Mouse (Mus musculus) heart, postnatal 0 days (tissue): ENCODE data around the gene Pcx.

Source experiments
- CTCF ChIP-seq: IDR thresholded peaks from 2 replicates; pipeline ENCODE4 v1.5.1; 2016; ENCODE audit warnings: antibody characterized with exemption, control low read depth, low read depth
- EP300 ChIP-seq: IDR thresholded peaks from 2 replicates; pipeline ENCODE4 v1.6.1; 2016; ENCODE audit warnings: antibody characterized with exemption, low read depth

- peak; percentile 30; the same call in 1 of the 2 replicates for TF ChIP-seq CTCF
- TF ChIP-seq EP300, result no peak
Observed at GRCm38 (mm10) chr19:4478190-4478516, 32.1 kb upstream of the Pcx start.
